Mouse (Mus musculus) ES-Bruce4 (cell line): ENCODE results near the gene Ap1ar. TPM values are rescaled to one million over a fixed set of nuclear protein-coding genes. Genes with fewer than 3 reads are reported as not detected.
A peak's percentile ranks its signal among the peaks of the same experiment; 100 is the strongest.

Experiments
- H3K27ac ChIP-seq: 2 replicates; pipeline ENCODE4 v1.5.1; 2012; ENCODE audit warnings: low read length, inconsistent platforms; ENCODE audit not compliant: insufficient read depth
- H3K27me3 ChIP-seq: 2 replicates; pipeline ENCODE4 v1.6.1; 2012; ENCODE audit warnings: mild to moderate bottlenecking, low read length, inconsistent platforms; ENCODE audit not compliant: control insufficient read depth, poor library complexity, insufficient read depth, severe bottlenecking
- H3K36me3 ChIP-seq: 2 replicates; pipeline ENCODE4 v1.6.1; 2012; ENCODE audit warnings: inconsistent platforms, mild to moderate bottlenecking, low read length, moderate library complexity; ENCODE audit not compliant: control insufficient read depth, poor library complexity, insufficient read depth, severe bottlenecking
- H3K4me1 ChIP-seq: one replicate; pipeline ENCODE4 v1.8.1; 2011; ENCODE audit warnings: low read length; ENCODE audit not compliant: control insufficient read depth, insufficient read depth
- H3K4me3 ChIP-seq: 2 replicates; pipeline ENCODE4 v1.5.1; 2011; ENCODE audit warnings: low read depth, mild to moderate bottlenecking, low read length
- H3K9ac ChIP-seq: 2 replicates; pipeline ENCODE4 v1.6.1; 2012; ENCODE audit warnings: low read depth, mild to moderate bottlenecking, inconsistent platforms; ENCODE audit not compliant: poor library complexity, severe bottlenecking
- H3K9me3 ChIP-seq: replicated peaks from 2 replicates; pipeline ENCODE4 v1.6.1; 2012; ENCODE audit warnings: mild to moderate bottlenecking, low read length, inconsistent platforms; ENCODE audit not compliant: control insufficient read depth, poor library complexity, insufficient read depth, severe bottlenecking
- CTCF ChIP-seq: IDR thresholded peaks from one replicate; pipeline ENCODE4 v1.8.1; 2011; ENCODE audit warnings: low read depth, low read length
- EP300 ChIP-seq: IDR thresholded peaks from 2 replicates; pipeline ENCODE4 v1.6.1; 2011; ENCODE audit warnings: low read depth, low read length; ENCODE audit not compliant: insufficient read depth
- POLR2A ChIP-seq: IDR thresholded peaks from one replicate; pipeline ENCODE4 v1.8.1; 2011; ENCODE audit warnings: low read length; ENCODE audit not compliant: insufficient read depth
- polyA plus RNA-seq: library from polyadenylated mRNA; stranded (reverse); fragments of >200 nt; gene quantifications from 2 replicates; pipeline ENCODE4 v1.2.4, GENCODE M21; 2011; ENCODE audit warnings: low read depth; ENCODE audit not compliant: missing spikeins, insufficient read depth, insufficient read length

Gene Ap1ar
- polyA plus RNA-seq, 1 experiment = 61.7 TPM

DNA sequence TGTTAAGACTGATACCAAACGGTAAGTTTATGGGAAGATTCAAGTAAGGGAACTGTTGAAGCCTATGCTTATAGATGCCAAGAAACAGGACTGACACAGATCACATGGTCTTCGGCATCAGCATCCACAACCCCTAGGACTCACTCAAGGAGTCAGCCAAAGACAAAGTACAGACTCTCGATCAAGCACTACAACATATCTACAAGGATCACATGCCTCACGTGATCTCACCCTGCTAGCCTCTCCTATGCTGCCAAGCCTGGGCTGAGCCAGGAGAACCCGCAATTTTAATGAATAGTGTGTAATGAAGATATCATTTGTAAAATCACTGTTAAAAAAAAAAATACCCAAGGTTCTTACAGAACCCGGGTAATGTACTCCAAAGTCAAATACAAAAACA is 1.7 kb downstream of the Ap1ar start:
- Histone ChIP-seq H3K27ac (no peak overlapping the region), H3K4me1 (no peaks in the 10 kb centered on the region), H3K27me3 (no peaks in the 10 kb centered on the region), H3K36me3 (peaks cover 6% of the 10 kb centered on the region; the same call in 1 of the 2 replicates), H3K9me3 (no peaks in the 10 kb centered on the region), H3K9ac (no peak overlapping the region), H3K4me3 (no peak overlapping the region)
- TF ChIP-seq CTCF = no peak
- TF ChIP-seq POLR2A = no peak
- TF ChIP-seq EP300 = no peak

- H3K36me3 ChIP-seq = peaks cover 6% of the 10 kb centered on the region; the same call in 1 of the 2 replicates
- TF ChIP-seq EP300 (no peak), POLR2A (no peak), CTCF (no peak)
- no peak overlapping the region for H3K9ac ChIP-seq
- H3K9me3 ChIP-seq = no peaks in the 10 kb centered on the region
- no peak overlapping the region for H3K27ac ChIP-seq
- no peaks in the 10 kb centered on the region for H3K27me3 ChIP-seq
- no peak overlapping the region for H3K4me3 ChIP-seq
- H3K4me1 ChIP-seq = no peaks in the 10 kb centered on the region
Observed at GRCm38 (mm10) chr3:127834040-127834439, 3.3 kb downstream of the Ap1ar start.

DNA sequence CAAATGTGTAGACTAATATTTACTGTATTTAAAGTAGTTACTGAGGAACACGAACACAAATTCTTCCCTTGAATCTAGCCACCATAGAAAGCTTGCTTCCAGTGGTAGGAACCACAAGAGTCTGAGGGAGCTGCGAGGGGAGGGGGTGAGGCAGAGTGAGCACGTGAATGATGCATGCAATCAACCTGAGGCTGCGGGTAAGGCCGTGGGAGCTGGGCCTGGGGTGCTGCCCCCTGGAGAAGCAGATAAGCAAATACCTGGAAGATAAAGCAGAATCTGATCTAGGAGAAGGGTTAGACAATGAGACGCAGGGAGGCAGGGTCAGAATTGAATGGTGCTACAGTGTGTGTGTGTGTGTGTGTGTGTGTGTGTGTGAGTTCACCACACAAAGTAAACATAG is 6.2 kb downstream of the Ap1ar start:
- H3K9me3 ChIP-seq = no peaks in the 10 kb centered on the region
- no peaks in the 10 kb centered on the region for H3K27me3 ChIP-seq
- H3K4me1 ChIP-seq = no peaks in the 10 kb centered on the region
- H3K27ac ChIP-seq = no peak overlapping the region
- H3K4me3 ChIP-seq = no peak overlapping the region
- TF ChIP-seq POLR2A (no peak), CTCF (peak; percentile 40), EP300 (no peak)
- H3K9ac ChIP-seq = no peak overlapping the region
- H3K36me3 ChIP-seq = peaks cover 6% of the 10 kb centered on the region; the same call in 1 of the 2 replicates

DNA sequence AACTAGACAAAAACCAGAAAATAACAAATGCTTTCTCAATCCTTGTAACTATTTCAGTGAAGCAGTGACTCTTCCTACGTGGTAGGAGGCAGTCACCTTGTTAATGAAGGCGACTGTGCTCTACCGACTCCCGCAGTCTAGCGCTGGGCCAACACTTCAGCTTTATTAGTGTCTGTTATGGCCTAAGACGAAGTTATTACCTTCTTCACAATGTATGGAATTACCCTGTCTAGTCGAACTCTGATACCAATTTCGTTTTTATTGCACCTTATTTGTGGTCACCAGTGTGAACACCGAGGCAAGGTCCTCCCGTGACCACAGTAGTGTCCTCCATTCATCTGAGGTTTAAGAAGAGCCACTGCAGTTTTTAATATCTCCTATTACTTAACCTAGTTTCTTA is 7.1 kb downstream of the Ap1ar start:
- Histone ChIP-seq H3K9ac (no peak overlapping the region), H3K9me3 (no peaks in the 10 kb centered on the region), H3K4me1 (no peaks in the 10 kb centered on the region), H3K4me3 (no peak overlapping the region), H3K27ac (no peak overlapping the region), H3K27me3 (no peaks in the 10 kb centered on the region), H3K36me3 (peaks cover 6% of the 10 kb centered on the region; the same call in 1 of the 2 replicates)
- no peak for TF ChIP-seq CTCF
- no peak for TF ChIP-seq POLR2A
- no peak for TF ChIP-seq EP300

GRCm38 (mm10) chr3:127827123-127827522 is 10.2 kb downstream of the Ap1ar start:
- Histone ChIP-seq H3K9ac (no peak overlapping the region), H3K4me1 (no peaks in the 10 kb centered on the region), H3K4me3 (no peak overlapping the region), H3K9me3 (no peaks in the 10 kb centered on the region), H3K36me3 (peaks cover 4% of the 10 kb centered on the region; the same call in 1 of the 2 replicates), H3K27me3 (no peaks in the 10 kb centered on the region), H3K27ac (no peak overlapping the region)
- no peak for TF ChIP-seq EP300
- no peak for TF ChIP-seq POLR2A
- no peak for TF ChIP-seq CTCF

- H3K27me3 ChIP-seq = no peaks in the 10 kb centered on the region
- H3K27ac ChIP-seq = no peak overlapping the region
- no peak for TF ChIP-seq EP300
- TF ChIP-seq POLR2A = no peak
- no peak for TF ChIP-seq CTCF
- H3K36me3 ChIP-seq = peaks cover 4% of the 10 kb centered on the region; the same call in 1 of the 2 replicates
- no peak overlapping the region for H3K9ac ChIP-seq
- H3K4me3 ChIP-seq = no peak overlapping the region
- H3K4me1 ChIP-seq = no peaks in the 10 kb centered on the region
- H3K9me3 ChIP-seq = no peaks in the 10 kb centered on the region
Observed at GRCm38 (mm10) chr3:127826503-127826902, 10.8 kb downstream of the Ap1ar start.
